Mouse (Mus musculus) ES-Bruce4 (cell line): ENCODE results near the gene Adal.

ENCODE experiments used
- CTCF ChIP-seq: IDR thresholded peaks from one replicate; pipeline ENCODE4 v1.8.1; 2011; ENCODE audit warnings: low read depth, low read length
- POLR2A ChIP-seq: IDR thresholded peaks from one replicate; pipeline ENCODE4 v1.8.1; 2011; ENCODE audit warnings: low read length; ENCODE audit not compliant: insufficient read depth

- no peak for TF ChIP-seq CTCF
- TF ChIP-seq POLR2A, result no peak
Observed at GRCm38 (mm10) chr2:121139266-121140017, 786 bp upstream of the Adal start.
